Mouse (Mus musculus): ENCODE measurements around the gene 3110021N24Rik.

GRCm38 (mm10) chr4:108708209-108708608, 11.2 kb upstream of the 3110021N24Rik start:
- TF ChIP-seq EP300 (IDR thresholded peaks at IDR 0.05; ENCODE audit: low read depth) (no peak), CTCF (IDR thresholded peaks at IDR 0.05; ENCODE audit: low read depth) (no peak)
